Mouse (Mus musculus) megakaryocyte, adult 5-6 weeks (primary cell): ENCODE data around the gene Serpina3b. TPM values are rescaled to one million over a fixed set of nuclear protein-coding genes. Genes with fewer than 3 reads are reported as not detected.

ENCODE experiments used
- ATAC-seq: 2 replicates; pipeline ENCODE4 v1.8.0; 2016; ENCODE audit warnings: mild to moderate bottlenecking, inconsistent platforms; ENCODE audit not compliant: poor library complexity, severe bottlenecking
- total RNA-seq, 2 experiments: library from RNA; stranded (forward) in 1 of 2; stranded (reverse) in 1 of 2; fragments of 153-499, 151-499 nt in 1 of 2; fragments of 221-1000, 200-1000 nt in 1 of 2; gene quantifications; 2 replicates each; pipeline versions ENCODE4 v1.2.3 to v1.2.4; 2015 to 2017

Serpina3b gene
- total RNA-seq, 2 experiments from 2014 or later: not detected

DNA sequence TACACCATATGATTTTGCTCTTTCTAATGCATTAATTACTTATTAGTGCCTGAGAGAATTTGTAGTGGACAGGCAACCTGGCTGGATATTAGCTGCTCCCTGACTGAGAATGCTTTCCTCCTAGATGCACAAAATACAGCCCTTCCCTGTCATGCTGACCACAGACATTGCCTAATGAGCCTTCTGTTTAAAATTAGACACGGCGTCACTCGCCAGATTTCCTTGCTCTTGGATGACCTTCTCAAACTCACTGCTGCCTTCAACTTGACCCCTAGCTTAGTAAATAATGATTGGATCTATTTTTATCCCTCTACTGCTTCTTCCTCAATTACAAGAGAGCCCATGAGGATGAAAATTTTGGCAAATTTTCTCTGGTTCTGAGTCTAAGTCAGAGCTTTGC lies 47.0 kb downstream of the Serpina3b start:
- peak; percentile 78 for ATAC-seq

DNA sequence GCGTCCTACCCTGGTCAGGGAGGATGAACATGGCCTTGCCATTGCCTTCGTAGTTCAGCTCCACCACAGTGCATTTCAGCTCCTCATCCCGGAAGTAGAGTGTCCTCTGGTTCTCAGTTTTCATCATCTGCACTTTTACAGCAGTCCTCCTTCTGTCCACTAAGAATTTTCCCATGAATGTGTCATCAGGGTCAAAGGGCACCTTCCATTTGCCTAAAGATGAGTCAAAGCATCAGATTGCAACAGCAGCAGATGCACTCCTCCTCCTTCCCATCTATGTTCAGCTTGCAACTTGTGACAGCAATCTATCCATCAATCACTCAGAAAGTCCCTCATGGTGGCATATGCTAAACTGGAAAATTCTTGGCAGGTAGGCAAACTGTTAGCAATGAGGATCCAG lies 47.8 kb downstream of the Serpina3b start:
- no peak for ATAC-seq

DNA sequence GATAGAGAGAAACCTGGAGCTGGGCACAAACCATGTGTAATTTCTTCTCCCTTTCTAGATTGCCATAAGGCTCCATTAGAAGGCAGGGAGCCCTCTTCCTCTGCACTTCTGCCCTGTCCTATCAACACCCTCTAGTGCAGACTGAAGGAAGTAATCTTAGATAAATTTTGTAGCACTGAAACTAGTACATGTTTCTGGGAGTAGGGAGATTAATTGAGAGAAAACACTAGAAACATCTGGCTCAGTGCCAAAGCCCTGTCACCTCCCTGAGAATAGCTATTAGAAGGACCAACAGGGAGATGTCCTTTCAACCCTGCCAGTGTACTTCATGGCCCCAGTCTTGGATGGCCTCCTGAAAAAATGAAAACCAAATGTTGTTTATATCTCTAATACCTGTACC lies 50.8 kb downstream of the Serpina3b start:
- no peak for ATAC-seq

DNA sequence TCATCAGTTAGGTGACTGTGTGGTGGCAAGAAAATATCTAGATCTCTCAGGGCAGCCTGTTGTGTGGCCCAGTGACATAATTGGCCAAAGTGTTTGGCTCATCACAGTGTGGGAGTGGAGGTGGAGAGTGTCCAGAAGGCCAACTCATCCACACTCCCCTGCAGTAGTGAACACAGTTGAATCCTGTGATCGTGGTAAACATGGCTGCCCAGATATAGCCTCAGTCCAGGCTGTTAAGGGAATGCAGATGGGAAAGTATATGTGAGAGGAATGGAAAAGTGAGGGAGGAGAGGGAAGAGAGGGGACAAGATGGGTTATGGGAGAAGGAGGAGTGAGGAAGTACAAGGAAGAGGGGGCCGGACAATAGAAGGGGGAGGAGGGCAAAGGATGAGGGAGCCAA lies 51.2 kb downstream of the Serpina3b start:
- no peak for ATAC-seq

DNA sequence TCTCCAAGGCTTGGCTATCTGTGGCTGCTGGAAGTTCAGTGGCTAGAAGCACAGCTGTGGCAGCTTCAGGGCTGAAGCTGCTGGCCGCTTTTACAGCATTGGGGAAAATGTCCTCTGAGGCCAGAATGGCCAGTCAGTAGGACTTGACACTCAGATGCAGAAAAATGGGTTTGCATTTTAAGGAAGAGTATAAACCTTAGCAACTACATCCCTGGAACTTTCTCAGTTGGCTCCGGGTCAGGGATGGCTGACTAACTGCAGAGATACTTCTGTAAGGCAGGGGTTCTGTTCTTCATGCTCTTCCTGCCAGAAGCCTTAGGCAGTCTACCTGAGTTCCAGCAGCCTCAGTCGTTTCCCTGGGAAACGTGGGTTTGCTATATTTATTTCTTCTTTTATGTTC lies 57.2 kb downstream of the Serpina3b start:
- ATAC-seq: no peak

DNA sequence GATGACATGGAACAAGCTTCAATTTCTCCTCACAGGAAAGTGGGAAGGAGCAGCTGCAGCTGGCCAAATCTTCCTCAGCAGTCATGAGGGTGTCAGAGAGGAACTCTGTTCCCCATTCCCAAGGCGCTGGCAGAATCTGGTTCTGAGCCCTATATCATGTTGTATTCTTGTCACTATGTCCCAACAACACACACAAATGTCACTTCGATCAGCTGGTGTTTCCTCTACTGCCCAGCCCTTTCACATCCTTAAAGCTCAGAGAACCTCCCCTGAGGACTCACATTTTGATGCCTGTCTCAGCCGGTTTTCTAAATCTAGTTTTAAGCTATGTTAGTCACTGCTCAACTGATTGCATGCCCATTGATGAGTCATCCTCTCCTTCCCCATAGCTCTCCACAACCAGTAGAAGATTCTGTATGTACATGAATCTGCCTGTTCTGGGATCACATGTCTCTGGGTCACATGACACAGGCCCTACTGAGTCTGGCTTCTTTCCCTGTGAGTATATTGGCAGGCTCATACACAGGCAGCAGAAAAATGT lies 58.3 kb downstream of the Serpina3b start:
- ATAC-seq: peak; percentile 61

Other genes starting within 250 kb of the Serpina3b start
- not detected in 2 replicates for gene Serpina1c, start 223.1 kb upstream of the Serpina3b start, total RNA-seq (2015)
- gene Serpina1c, start 223.1 kb upstream of the Serpina3b start, total RNA-seq (2017): not detected in 2 replicates
- not detected in 2 replicates for gene Serpina1e, start 169.0 kb upstream of the Serpina3b start, total RNA-seq (2015)
- not detected in 2 replicates for gene Serpina1e, start 169.0 kb upstream of the Serpina3b start, total RNA-seq (2017)
- gene Serpina11, start 138.0 kb upstream of the Serpina3b start, total RNA-seq (2015): 0.22 and 0.34 TPM in 2 replicates
- gene Serpina11, start 138.0 kb upstream of the Serpina3b start, total RNA-seq (2017): 0.77 and 1.3 TPM in 2 replicates
- gene Serpina9, start 114.2 kb upstream of the Serpina3b start, total RNA-seq (2015): not detected in 2 replicates
- not detected in 2 replicates for gene Serpina9, start 114.2 kb upstream of the Serpina3b start, total RNA-seq (2017)
- 0.05 and 0.07 TPM in 2 replicates for gene Serpina12, start 83.6 kb upstream of the Serpina3b start, total RNA-seq (2015)
- not detected in 2 replicates for gene Serpina12, start 83.6 kb upstream of the Serpina3b start, total RNA-seq (2017)
- gene Serpina5, start 26.9 kb upstream of the Serpina3b start, total RNA-seq (2015): not detected in 2 replicates
- not detected in 2 replicates for gene Serpina5, start 26.9 kb upstream of the Serpina3b start, total RNA-seq (2017)
- gene Serpina3a, start 15.3 kb upstream of the Serpina3b start, total RNA-seq (2015): not detected in 2 replicates
- not detected in 2 replicates for gene Serpina3a, start 15.3 kb upstream of the Serpina3b start, total RNA-seq (2017)
- gene Serpina3c, start 25.9 kb downstream of the Serpina3b start, total RNA-seq (2015): 0.40 TPM in 1 of 2 replicates, not detected in the other
- gene Serpina3c, start 25.9 kb downstream of the Serpina3b start, total RNA-seq (2017): 0.45 TPM in 1 of 2 replicates, not detected in the other
- gene Serpina3f, start 86.5 kb downstream of the Serpina3b start, total RNA-seq (2015): 1.2 and 1.5 TPM in 2 replicates
- 0.59 and 0.81 TPM in 2 replicates for gene Serpina3f, start 86.5 kb downstream of the Serpina3b start, total RNA-seq (2017)
- 4.2 and 4.7 TPM in 2 replicates for gene Serpina3g, start 108.2 kb downstream of the Serpina3b start, total RNA-seq (2015)
- gene Serpina3g, start 108.2 kb downstream of the Serpina3b start, total RNA-seq (2017): 4.9 and 9.7 TPM in 2 replicates
- gene Serpina3i, start 135.1 kb downstream of the Serpina3b start, total RNA-seq (2015): not detected in 2 replicates
- not detected in 2 replicates for gene Serpina3i, start 135.1 kb downstream of the Serpina3b start, total RNA-seq (2017)
- gene Serpina3j, start 186.6 kb downstream of the Serpina3b start, total RNA-seq (2015): not detected in 2 replicates
- gene Serpina3j, start 186.6 kb downstream of the Serpina3b start, total RNA-seq (2017): not detected in 2 replicates
- gene Serpina3k, start 210.5 kb downstream of the Serpina3b start, total RNA-seq (2015): not detected in 2 replicates
- gene Serpina3k, start 210.5 kb downstream of the Serpina3b start, total RNA-seq (2017): not detected in 2 replicates
- not detected in 2 replicates for gene Serpina3m, start 210.5 kb downstream of the Serpina3b start, total RNA-seq (2015)
- not detected in 2 replicates for gene Serpina3m, start 210.5 kb downstream of the Serpina3b start, total RNA-seq (2017)